Mouse (Mus musculus) lung, adult 2 months (tissue): ENCODE results near the gene Ccl6.

Source experiments
- CTCF ChIP-seq: fragments of 200-500 bp; IDR thresholded peaks from 2 replicates; pipeline ENCODE4 v1.5.1; 2011; ENCODE audit warnings: mild to moderate bottlenecking, low read length, control low read depth; ENCODE audit not compliant: insufficient read depth
- POLR2A ChIP-seq: fragments of 200-500 bp; IDR thresholded peaks from 2 replicates; pipeline ENCODE4 v1.6.1; 2011; ENCODE audit warnings: low read depth, mild to moderate bottlenecking, control low read depth, low read length, borderline replicate concordance; ENCODE audit errors: extremely low read depth

- TF ChIP-seq CTCF: no peak
- no peak for TF ChIP-seq POLR2A
These were observed 24.8 kb downstream of the Ccl6 start for GRCm38 (mm10) chr11:83568061-83568460.
